Mouse (Mus musculus) kidney, adult 2 months (tissue): ENCODE data around the gene Vill.

ENCODE experiments used
- CTCF ChIP-seq: fragments of 200-500 bp; conservative IDR thresholded peaks from 2 replicates; pipeline ENCODE4 v1.5.1; 2011; ENCODE audit warnings: low read depth, mild to moderate bottlenecking, control low read depth, low read length, moderate library complexity, mixed read lengths; ENCODE audit not compliant: insufficient read depth, insufficient read length
- POLR2A ChIP-seq: fragments of 200-500 bp; IDR thresholded peaks from one replicate; pipeline ENCODE4 v1.6.1; 2011; ENCODE audit warnings: low read depth, low read length, control low read depth

GRCm38 (mm10) chr9:119058245-119058644 is 5.7 kb downstream of the Vill start:
- TF ChIP-seq POLR2A (no peak), CTCF (no peak)
